Mouse (Mus musculus) embryonic facial prominence, embryonic 11.5 days (tissue): Measurements from ENCODE around the gene Thap4. TPM values are rescaled to one million over a fixed set of nuclear protein-coding genes. Genes with fewer than 3 reads are reported as not detected.
"Not testable (repeated sequence)": the region's sequence is repeated elsewhere in the genome, so short reads cannot be mapped to it uniquely, and the experiment has no call there.

ENCODE experiments used
- ATAC-seq: fragments of 200-750 bp; cut with Nextera tagmentation; replicated peaks from 2 replicates; pipeline ENCODE4 v1.8.0; 2017; ENCODE audit warnings: low read depth; ENCODE audit not compliant: insufficient number of reproducible peaks, low FRiP score, low TSS enrichment
- DNase-seq: peaks from one replicate; pipeline ENCODE4 v3.0.0-alpha.2; 2015; ENCODE audit warnings: low spot score
- H3K27ac ChIP-seq: fragments of 300-500 bp; sonication (generic); replicated peaks from 2 replicates; pipeline ENCODE4 v1.5.1; 2014; ENCODE audit warnings: mild to moderate bottlenecking, low read depth, low read length, control low read depth
- H3K27me3 ChIP-seq: fragments of 300-500 bp; sonication (generic); 2 replicates; pipeline ENCODE4 v1.6.1; 2014; ENCODE audit warnings: mild to moderate bottlenecking, low read length, moderate library complexity, mixed read lengths; ENCODE audit not compliant: control insufficient read depth, insufficient read depth
- H3K36me3 ChIP-seq: fragments of 300-500 bp; sonication (generic); replicated peaks from 2 replicates; pipeline ENCODE4 v1.6.1; 2014; ENCODE audit warnings: low read depth, mild to moderate bottlenecking, low read length, moderate library complexity, mixed read lengths; ENCODE audit not compliant: control insufficient read depth, insufficient read depth
- H3K4me1 ChIP-seq: fragments of 300-500 bp; sonication (generic); 2 replicates; pipeline ENCODE4 v1.6.1; 2014; ENCODE audit warnings: low read length, mixed read lengths; ENCODE audit not compliant: control insufficient read depth, insufficient read depth
- H3K4me2 ChIP-seq: fragments of 300-500 bp; sonication (generic); 2 replicates; pipeline ENCODE4 v1.6.1; 2014; ENCODE audit warnings: low read depth, mild to moderate bottlenecking, control low read depth, low read length, moderate library complexity
- H3K4me3 ChIP-seq: fragments of 300-500 bp; sonication (generic); 2 replicates; pipeline ENCODE4 v1.5.1; 2014; ENCODE audit warnings: low read depth, low read length, control low read depth
- H3K9ac ChIP-seq: fragments of 300-500 bp; sonication (generic); replicated peaks from 2 replicates; pipeline ENCODE4 v1.6.1; 2014; ENCODE audit warnings: mild to moderate bottlenecking, control low read depth, low read length
- H3K9me3 ChIP-seq: fragments of 300-500 bp; sonication (generic); replicated peaks from 2 replicates; pipeline ENCODE4 v1.6.1; 2016; ENCODE audit warnings: mild to moderate bottlenecking, low read length, inconsistent platforms, mixed read lengths; ENCODE audit not compliant: control insufficient read depth
- WGBS: fragments of 180-500 bp; shearing (Covaris S2); extraction: QIAGEN DNeasy Blood & Tissue Kit; methylation state at CpG from one replicate; pipeline ENCODE4 v1.1.7; 2014; 5-methylcytosine and 5-hydroxymethylcytosine counted together
- polyA plus RNA-seq: library from polyadenylated mRNA; unstranded; fragments of >200 nt; fragmentation: Nextera tagmentation; extraction: Ambion mirVana; gene quantifications from 2 replicates; pipeline ENCODE4 v1.2.1, GENCODE M21; 2014

Gene Thap4
- polyA plus RNA-seq, 1 experiment from 2014 or later, result 45.3 TPM

GRCm38 (mm10) chr1:93786912-93787311, 32.2 kb upstream of the Thap4 start:
- no peak overlapping the region for H3K27ac ChIP-seq
- no peaks in the 10 kb centered on the region for H3K9me3 ChIP-seq
- H3K36me3 ChIP-seq, result peaks cover 11% of the 10 kb centered on the region; the same call in 1 of the 2 replicates
- WGBS, result 90% methylated on average over 2 of the region's 2 CpGs
- ATAC-seq (no peak), DNase-seq (no peak)
- no peaks in the 10 kb centered on the region for H3K27me3 ChIP-seq
- no peaks in the 10 kb centered on the region for H3K4me1 ChIP-seq
- H3K4me3 ChIP-seq, result no peak overlapping the region
- no peak overlapping the region for H3K4me2 ChIP-seq
- H3K9ac ChIP-seq, result no peak overlapping the region

- no peak overlapping the region for H3K4me2 ChIP-seq
- H3K9me3 ChIP-seq, result no peaks in the 10 kb centered on the region
- DNase-seq (no peak), ATAC-seq (no peak)
- H3K27me3 ChIP-seq, result no peaks in the 10 kb centered on the region
- H3K9ac ChIP-seq, result no peak overlapping the region
- no peak overlapping the region for H3K27ac ChIP-seq
- no peaks in the 10 kb centered on the region for H3K4me1 ChIP-seq
- peaks cover 15% of the 10 kb centered on the region for H3K36me3 ChIP-seq
- H3K4me3 ChIP-seq, result no peak overlapping the region
- WGBS, result 80% methylated on average over 5 of the region's 5 CpGs
Observed at GRCm38 (mm10) chr1:93776686-93777085, 22.0 kb upstream of the Thap4 start.

- Histone ChIP-seq H3K4me1 (no peaks in the 10 kb centered on the region), H3K27me3 (no peaks in the 10 kb centered on the region), H3K27ac (no peak overlapping the region), H3K4me2 (no peak overlapping the region), H3K4me3 (no peak overlapping the region), H3K9ac (no peak overlapping the region), H3K9me3 (no peaks in the 10 kb centered on the region), H3K36me3 (no peaks in the 10 kb centered on the region; the same call in 1 of the 2 replicates)
- ATAC-seq, result no peak
- DNase-seq, result no peak
- 96% methylated on average over 3 of the region's 3 CpGs for WGBS
Observed at GRCm38 (mm10) chr1:93769901-93770300, 15.2 kb upstream of the Thap4 start.

GRCm38 (mm10) chr1:93767600-93767999, 12.9 kb upstream of the Thap4 start:
- no peak overlapping the region for H3K9ac ChIP-seq
- no peak for DNase-seq
- WGBS, result 89% methylated on average over 6 of the region's 6 CpGs
- H3K4me1 ChIP-seq, result no peaks in the 10 kb centered on the region
- no peak overlapping the region for H3K4me2 ChIP-seq
- H3K36me3 ChIP-seq, result no peaks in the 10 kb centered on the region; the same call in 1 of the 2 replicates
- no peak for ATAC-seq
- H3K9me3 ChIP-seq, result no peaks in the 10 kb centered on the region
- no peak overlapping the region for H3K4me3 ChIP-seq
- H3K27ac ChIP-seq, result no peak overlapping the region
- no peaks in the 10 kb centered on the region for H3K27me3 ChIP-seq

- Histone ChIP-seq H3K27me3 (no peaks in the 10 kb centered on the region), H3K4me3 (no peak overlapping the region), H3K27ac (no peak overlapping the region), H3K4me1 (no peaks in the 10 kb centered on the region), H3K4me2 (no peak overlapping the region), H3K9me3 (no peaks in the 10 kb centered on the region), H3K36me3 (no peaks in the 10 kb centered on the region; the same call in 1 of the 2 replicates), H3K9ac (no peak overlapping the region)
- DNase-seq, result no peak
- 94% methylated on average over 9 of the region's 9 CpGs for WGBS
- ATAC-seq, result no peak
Observed at GRCm38 (mm10) chr1:93764871-93765591, 10.4 kb upstream of the Thap4 start.

GRCm38 (mm10) chr1:93763531-93763930, 8.9 kb upstream of the Thap4 start:
- not testable (repeated sequence) for H3K9ac ChIP-seq, H3K27ac ChIP-seq, H3K4me3 ChIP-seq, H3K27me3 ChIP-seq, ATAC-seq, H3K4me1 ChIP-seq, H3K9me3 ChIP-seq, DNase-seq, H3K36me3 ChIP-seq, H3K4me2 ChIP-seq
- 90% methylated on average over 3 of the region's 3 CpGs for WGBS

- DNase-seq, result no peak
- 100% methylated on average over 1 of the region's 1 CpGs for WGBS
- no peak for ATAC-seq
Observed at GRCm38 (mm10) chr1:93760076-93760475, 5.4 kb upstream of the Thap4 start.

GRCm38 (mm10) chr1:93756154-93756553, 1.5 kb upstream of the Thap4 start:
- Histone ChIP-seq H3K4me1 (no peaks in the 10 kb centered on the region), H3K9ac (no peak overlapping the region), H3K4me2 (no peak overlapping the region), H3K27me3 (no peaks in the 10 kb centered on the region), H3K36me3 (no peaks in the 10 kb centered on the region), H3K9me3 (no peaks in the 10 kb centered on the region), H3K27ac (no peak overlapping the region), H3K4me3 (no peak overlapping the region)
- DNase-seq (no peak), ATAC-seq (no peak)

More at GRCm38 (mm10) chr1:93760076-93760475, 5.4 kb upstream of the Thap4 start:
- Histone ChIP-seq H3K9ac (no peak overlapping the region), H3K4me3 (no peak overlapping the region), H3K4me1 (no peaks in the 10 kb centered on the region), H3K27me3 (no peaks in the 10 kb centered on the region), H3K27ac (no peak overlapping the region), H3K9me3 (no peaks in the 10 kb centered on the region), H3K36me3 (no peaks in the 10 kb centered on the region), H3K4me2 (no peak overlapping the region)
